Mouse (Mus musculus) ES-Bruce4 (cell line): ENCODE measurements around the gene Fmnl2.

Experiments
- CTCF ChIP-seq: IDR thresholded peaks from one replicate; pipeline ENCODE4 v1.8.1; 2011; ENCODE audit warnings: low read depth, low read length
- EP300 ChIP-seq: IDR thresholded peaks from 2 replicates; pipeline ENCODE4 v1.6.1; 2011; ENCODE audit warnings: low read depth, low read length; ENCODE audit not compliant: insufficient read depth

DNA sequence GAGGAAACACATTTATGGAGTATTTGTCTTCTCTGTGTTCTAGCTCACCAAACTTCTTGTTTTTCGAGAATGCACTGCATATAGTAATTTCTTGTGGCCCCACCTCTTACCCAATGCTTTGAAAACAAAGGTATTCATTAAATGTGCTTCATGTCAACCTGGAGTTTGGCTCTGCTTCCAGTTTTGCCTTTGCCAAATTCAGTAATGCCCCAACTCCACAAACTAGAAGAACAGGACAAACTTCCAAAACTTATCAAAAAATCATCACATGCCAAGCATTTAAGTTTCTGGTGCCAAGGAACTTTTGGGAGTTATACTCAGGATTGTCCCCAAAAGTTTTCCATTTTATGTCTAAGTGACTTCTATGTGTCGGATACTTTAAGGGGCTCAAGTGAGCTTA is 35.4 kb upstream of the Fmnl2 start:
- TF ChIP-seq EP300, result no peak
- TF ChIP-seq CTCF, result no peak
